Mouse (Mus musculus) liver, embryonic 18 days (tissue): ENCODE measurements around the gene Prame. TPM values are rescaled to one million over a fixed set of nuclear protein-coding genes. Genes with fewer than 3 reads are reported as not detected.

Experiments
- polyA plus RNA-seq: library from polyadenylated mRNA; depleted of rRNA; stranded (reverse); fragments of >200 nt; gene quantifications from 2 replicates; pipeline ENCODE4 v1.2.3, GENCODE M21; 2012; rRNA removed

Prame gene
- not detected in 2 replicates for polyA plus RNA-seq

DNA sequence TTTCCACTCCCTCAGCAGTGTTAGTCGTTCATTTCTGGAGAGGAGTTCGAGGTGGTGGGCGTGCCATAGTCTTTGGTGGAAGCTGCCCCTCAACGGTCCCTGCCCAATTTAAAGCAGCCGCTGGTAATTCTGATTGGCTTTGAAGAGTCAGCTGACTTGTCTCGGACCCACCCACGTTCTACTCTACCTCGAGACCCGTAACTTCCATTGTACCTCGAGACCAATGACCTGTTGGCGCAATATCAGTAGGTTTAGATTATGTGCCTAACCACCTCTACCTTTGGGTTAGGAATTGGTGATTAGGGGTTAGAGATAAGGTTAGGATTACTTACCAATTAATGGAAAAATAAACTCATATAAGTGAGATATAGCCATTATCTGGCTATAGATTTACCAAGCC lies at the start of gene Prame:
Gene Prame (minus strand): TSS at position 101 of the 400 bp plus-strand sequence.

DNA sequence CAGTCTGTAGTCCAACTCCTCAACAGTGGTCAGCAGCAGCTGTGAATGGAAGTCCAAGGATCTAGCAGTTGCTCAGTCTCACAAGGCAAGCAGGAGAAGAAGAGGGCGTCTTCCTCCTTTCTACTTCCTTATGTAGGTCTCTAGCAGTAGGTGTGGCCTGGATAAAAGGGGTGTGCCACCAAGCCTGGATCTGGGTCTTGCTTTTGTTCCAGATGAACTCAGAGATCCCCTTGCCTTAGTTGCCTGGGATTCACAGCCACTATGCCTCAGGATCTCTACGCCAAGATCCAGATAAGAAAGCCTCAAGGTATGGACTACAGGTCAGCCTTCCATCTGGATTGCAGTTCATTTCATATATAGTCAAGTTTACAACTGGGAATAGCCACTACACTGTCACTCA lies 28.8 kb downstream of the Prame start, which contains the start of gene Nxf7:
Gene Nxf7 (minus strand): TSS at position 101 of the 400 bp plus-strand sequence.

Other genes with a start within 250 kb of the Prame start
- not detected in 2 replicates for gene Gm7903, start 193.9 kb downstream of the Prame start, polyA plus RNA-seq
- not detected in 2 replicates for gene AV320801, start 133.1 kb downstream of the Prame start, polyA plus RNA-seq
- 0.14 and 0.20 TPM in 2 replicates for gene Nxf7, start 28.9 kb downstream of the Prame start, polyA plus RNA-seq
- not detected in 2 replicates for gene Tcp11x2, start 66.1 kb upstream of the Prame start, polyA plus RNA-seq
- gene Tmsb15a, start 97.6 kb upstream of the Prame start, polyA plus RNA-seq: not detected in 2 replicates
- gene Armcx5, start 115.0 kb upstream of the Prame start, polyA plus RNA-seq: 1.5 and 1.6 TPM in 2 replicates
- 5.2 and 5.4 TPM in 2 replicates for gene Gprasp1, start 115.0 kb upstream of the Prame start, polyA plus RNA-seq
- 8.2 and 8.6 TPM in 2 replicates for gene Bhlhb9, start 169.9 kb upstream of the Prame start, polyA plus RNA-seq
- 0.89 and 0.99 TPM in 2 replicates for gene Gprasp2, start 211.3 kb upstream of the Prame start, polyA plus RNA-seq